ENCODE assay signal across 22 mouse cellular contexts in genomic region chr3:106014546-106014945, GRCm38 (mm10). TPM values are rescaled to one million over a fixed set of nuclear protein-coding genes. Genes with fewer than 3 reads are reported as not detected.
DNase-seq lines count a peak whose midpoint lies in the region; ATAC-seq and TF ChIP-seq lines count a peak whose summit lies in the region.
"Had no signal": no experiment of that assay in that cellular context is flagged by ENCODE, and none has a peak within 500 bp of the region (broad histone marks: within the 10 kb centered on the region; RNA-seq: fewer than 3 reads in every experiment).

Gene Pifo (minus strand): TSS chr3:106014646.

- H3K9me3 ChIP-seq in hindbrain, embryonic 13.5 days: no peaks in the 10 kb centered on the region
- no peaks in the 10 kb centered on the region for H3K9me3 ChIP-seq in hindbrain, embryonic 16.5 days (ENCODE audit: control insufficient read depth, low read length)
- no peaks in the 10 kb centered on the region for H3K9me3 ChIP-seq in lung, embryonic 16.5 days (ENCODE audit: control insufficient read depth, low read length)
- H3K9me3 ChIP-seq: embryonic facial prominence, embryonic 12.5 days; forebrain, embryonic 13.5 days; forebrain, embryonic 15.5 days had no signal

- H3K36me3 ChIP-seq in hindbrain, embryonic 13.5 days: no peaks in the 10 kb centered on the region
- H3K36me3 ChIP-seq in hindbrain, embryonic 16.5 days (ENCODE audit: control insufficient read depth, insufficient read depth, low read length): no peaks in the 10 kb centered on the region
- no peaks in the 10 kb centered on the region for H3K36me3 ChIP-seq in lung, embryonic 16.5 days (ENCODE audit: control insufficient read depth, insufficient read depth, low read length)
- H3K36me3 ChIP-seq in testis, adult 2 months (ENCODE audit: control insufficient read depth, insufficient read depth, low read length): no peaks in the 10 kb centered on the region
- H3K36me3 ChIP-seq: embryonic facial prominence, embryonic 12.5 days; forebrain, embryonic 15.5 days had no signal

- DNase-seq in lung, postnatal 25 days (ENCODE audit: low spot score): no peak
- DNase-seq in testis, postnatal 14 days (ENCODE audit: low spot score): no peak
- no peak for DNase-seq in urinary bladder, adult 2 months (ENCODE audit: low spot score)
- DNase-seq: adrenal gland, adult 2 months; adrenal gland, postnatal 10 days; adrenal gland, postnatal 25 days; cerebellum, adult 11 months; cerebellum, adult 18-20 months; cerebellum, adult 8-10 months; cerebellum, adult 9-11 months; cerebellum, postnatal 14 days; cerebellum, postnatal 36 days; embryo, embryonic 11 days; forebrain, postnatal 0 days had no signal

- H3K4me1 ChIP-seq in hindbrain, embryonic 13.5 days (replicated peaks): no peaks in the 10 kb centered on the region
- H3K4me1 ChIP-seq in hindbrain, embryonic 16.5 days (ENCODE audit: control insufficient read depth, insufficient read depth, low read depth, low read length): no peaks in the 10 kb centered on the region
- no peaks in the 10 kb centered on the region for H3K4me1 ChIP-seq in lung, embryonic 16.5 days (replicated peaks; ENCODE audit: control insufficient read depth, insufficient read depth, low read length)
- H3K4me1 ChIP-seq in testis, adult 2 months (ENCODE audit: control insufficient read depth, insufficient read depth, low read length): no peaks in the 10 kb centered on the region
- H3K4me1 ChIP-seq: embryonic facial prominence, embryonic 12.5 days; forebrain, embryonic 13.5 days; forebrain, embryonic 15.5 days had no signal

- 87% methylated on average over 2 of the region's 2 CpGs for WGBS in hindbrain, embryonic 13.5 days
- WGBS in hindbrain, embryonic 16.5 days: 87% methylated on average over 2 of the region's 2 CpGs
- 84% methylated on average over 2 of the region's 2 CpGs for WGBS in lung, embryonic 16.5 days

- no peak within 1 kb of the TSS for H3K9ac ChIP-seq in hindbrain, embryonic 13.5 days
- no peak within 1 kb of the TSS for H3K9ac ChIP-seq in hindbrain, embryonic 16.5 days (ENCODE audit: low read depth, low read length)
- H3K9ac ChIP-seq in lung, embryonic 16.5 days (ENCODE audit: low read length): no peak within 1 kb of the TSS
- H3K9ac ChIP-seq: embryonic facial prominence, embryonic 12.5 days; forebrain, embryonic 13.5 days; forebrain, embryonic 15.5 days; forebrain, postnatal 0 days had no signal

- no peak for ATAC-seq in hindbrain, embryonic 13.5 days (ENCODE audit: low FRiP score)
- ATAC-seq in hindbrain, embryonic 16.5 days: no peak
- ATAC-seq in lung, embryonic 16.5 days (ENCODE audit: low read depth): no peak
- ATAC-seq: forebrain, embryonic 13.5 days; forebrain, embryonic 15.5 days; forebrain, postnatal 0 days had no signal

- TF ChIP-seq CTCF in testis, adult 2 months (IDR thresholded peaks at IDR 0.05; ENCODE audit: control insufficient read depth, insufficient read depth, insufficient replicate concordance, low read depth, low read length): no peak

- H3K27me3 ChIP-seq in hindbrain, embryonic 13.5 days: no peaks in the 10 kb centered on the region
- no peaks in the 10 kb centered on the region for H3K27me3 ChIP-seq in hindbrain, embryonic 16.5 days (replicated peaks; ENCODE audit: control insufficient read depth, insufficient read depth, low read length)
- H3K27me3 ChIP-seq in lung, embryonic 16.5 days (ENCODE audit: control insufficient read depth, insufficient read depth, low read depth, low read length): no peaks in the 10 kb centered on the region
- no peaks in the 10 kb centered on the region for H3K27me3 ChIP-seq in testis, adult 2 months (ENCODE audit: control insufficient read depth, insufficient read depth, low read length)
- H3K27me3 ChIP-seq: embryonic facial prominence, embryonic 12.5 days; forebrain, embryonic 13.5 days; forebrain, embryonic 15.5 days had no signal

- H3K27ac ChIP-seq in hindbrain, embryonic 13.5 days: no peak within 1 kb of the TSS
- H3K27ac ChIP-seq in hindbrain, embryonic 16.5 days (ENCODE audit: low read depth, low read length): no peak within 1 kb of the TSS
- no peak within 1 kb of the TSS for H3K27ac ChIP-seq in lung, embryonic 16.5 days (ENCODE audit: low read length)
- 0 out of 2 replicates have a peak within 1 kb of the TSS, but pooled peaks have one; percentile 1 for H3K27ac ChIP-seq in testis, adult 2 months (ENCODE audit: control insufficient read depth, insufficient read depth, low read depth, low read length)
- H3K27ac ChIP-seq: embryonic facial prominence, embryonic 12.5 days; forebrain, embryonic 13.5 days; forebrain, embryonic 15.5 days had no signal

- no peak within 1 kb of the TSS for H3K4me3 ChIP-seq in hindbrain, embryonic 13.5 days
- H3K4me3 ChIP-seq in hindbrain, embryonic 16.5 days (ENCODE audit: low read length): no peak within 1 kb of the TSS
- no peak within 1 kb of the TSS for H3K4me3 ChIP-seq in lung, embryonic 16.5 days (ENCODE audit: low read length)
- H3K4me3 ChIP-seq in testis, adult 2 months (ENCODE audit: control insufficient read depth, low read depth, low read length): peak within 1 kb of the TSS; percentile 80
- H3K4me3 ChIP-seq: embryonic facial prominence, embryonic 12.5 days; forebrain, embryonic 13.5 days; forebrain, embryonic 15.5 days had no signal

- no peak within 1 kb of the TSS for H3K4me2 ChIP-seq in hindbrain, embryonic 13.5 days
- no peak within 1 kb of the TSS for H3K4me2 ChIP-seq in hindbrain, embryonic 16.5 days (ENCODE audit: low read length)
- H3K4me2 ChIP-seq in lung, embryonic 16.5 days (ENCODE audit: low read depth, low read length): no peak within 1 kb of the TSS
- H3K4me2 ChIP-seq: embryonic facial prominence, embryonic 12.5 days; forebrain, embryonic 13.5 days; forebrain, embryonic 15.5 days had no signal

- no peak for TF ChIP-seq POLR2A in testis, adult 2 months (IDR thresholded peaks at IDR 0.05; ENCODE audit: control insufficient read depth, low read depth, low read length)

RNA-seq across cellular contexts. Expression of gene Pifo, which starts in this region (rescaled TPM):
- polyA plus RNA-seq in hindbrain, embryonic 13.5 days (2015; fragmentation: Nextera tagmentation; extraction: Ambion mirVana): 5.3 and 10.0 TPM in 2 replicates
- 8.8 and 10.0 TPM in 2 replicates for polyA plus RNA-seq in hindbrain, embryonic 16.5 days (2015; fragmentation: Nextera tagmentation; extraction: Ambion mirVana)
- 11.3 and 16.2 TPM in 2 replicates for polyA plus RNA-seq in lung, embryonic 16.5 days (2015; fragmentation: Nextera tagmentation; extraction: Ambion mirVana)
- 101 and 112 TPM in 2 replicates for polyA plus RNA-seq in testis, adult 2 months (2012; rRNA removed)
- not detected in 2 replicates for polyA plus RNA-seq in urinary bladder, adult 2 months (2012; rRNA removed)
- polyA plus RNA-seq: adrenal gland, adult 2 months; C2C12; embryonic facial prominence, embryonic 12.5 days had no signal
